Mouse (Mus musculus) spleen, adult 2 months (tissue): ENCODE data around the gene Apold1.

Experiments
- CTCF ChIP-seq: fragments of 200-500 bp; IDR thresholded peaks from 2 replicates; pipeline ENCODE4 v1.5.1; 2011; ENCODE audit warnings: mild to moderate bottlenecking, inconsistent platforms; ENCODE audit not compliant: insufficient read depth, insufficient read length, insufficient replicate concordance; ENCODE audit errors: extremely low read depth
- POLR2A ChIP-seq: fragments of 200-500 bp; IDR thresholded peaks from 2 replicates; pipeline ENCODE4 v1.6.1; 2011; ENCODE audit warnings: low read depth, low read length, inconsistent platforms

DNA sequence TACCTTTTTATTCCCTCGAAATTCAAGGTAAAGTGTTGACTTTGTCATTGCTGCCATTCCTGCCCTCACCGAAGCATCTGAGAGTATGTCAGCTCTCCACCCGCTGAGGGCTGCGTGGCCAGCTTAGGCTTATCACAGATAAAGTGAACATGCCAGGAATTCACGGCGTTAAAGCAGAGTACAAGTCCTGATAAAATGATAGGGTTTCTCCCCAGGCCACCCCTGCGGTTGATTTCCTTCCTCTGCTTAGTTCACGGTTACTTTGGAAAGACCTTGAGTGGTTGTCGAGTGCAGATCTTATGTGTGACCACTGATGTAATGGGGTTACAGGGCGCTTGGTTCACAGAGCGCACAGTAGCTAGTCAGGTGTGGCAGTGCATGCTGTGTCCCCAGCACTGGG, 35.7 kb downstream of the Apold1 start:
- no peak for TF ChIP-seq CTCF
- TF ChIP-seq POLR2A = no peak
